Mouse (Mus musculus): ENCODE results near the gene Hinfp.
"Not testable (repeated sequence)": the region's sequence is repeated elsewhere in the genome, so short reads cannot be mapped to it uniquely, and the experiment has no call there.

The Hinfp gene

GRCm38 (mm10) chr9:44332918-44333638 lies 27.6 kb upstream of the Hinfp start:
- no peak for DNase-seq (ENCODE audit: low read depth, low spot score)

- no peak for DNase-seq (ENCODE audit: low read depth, low spot score)
These were observed 25.3 kb upstream of the Hinfp start for GRCm38 (mm10) chr9:44330736-44331135.

- no peak for DNase-seq (ENCODE audit: low read depth, low spot score)
These were observed 22.5 kb upstream of the Hinfp start for GRCm38 (mm10) chr9:44327926-44328325.

- DNase-seq (ENCODE audit: low read depth, low spot score), result no peak
These were observed 21.7 kb upstream of the Hinfp start for GRCm38 (mm10) chr9:44327064-44327711.

GRCm38 (mm10) chr9:44326371-44327063 lies 21.0 kb upstream of the Hinfp start:
- DNase-seq (ENCODE audit: low read depth, low spot score), result peak; percentile 97

- DNase-seq (ENCODE audit: low read depth, low spot score), result no peak
These were observed 20.4 kb upstream of the Hinfp start, which contains the start of gene Dpagt1 for GRCm38 (mm10) chr9:44325768-44326370. TSS of gene Dpagt1 (plus strand) at chr9:44326019.

GRCm38 (mm10) chr9:44325032-44325767 lies 19.7 kb upstream of the Hinfp start:
- not testable (repeated sequence) for DNase-seq (ENCODE audit: low read depth, low spot score)

GRCm38 (mm10) chr9:44324147-44324546 lies 18.7 kb upstream of the Hinfp start:
- DNase-seq (ENCODE audit: low read depth, low spot score), result no peak

GRCm38 (mm10) chr9:44323656-44324055 lies 18.2 kb upstream of the Hinfp start:
- not testable (repeated sequence) for DNase-seq (ENCODE audit: low read depth, low spot score)

- DNase-seq (ENCODE audit: low read depth, low spot score), result peak; percentile 78
These were observed 15.3 kb upstream of the Hinfp start for GRCm38 (mm10) chr9:44320799-44321133.

- DNase-seq (ENCODE audit: low read depth, low spot score), result peak; percentile 99
These were observed 14.7 kb upstream of the Hinfp start, which contains the start of gene C2cd2l for GRCm38 (mm10) chr9:44319887-44320798. TSS of gene C2cd2l (minus strand) at chr9:44320285.

GRCm38 (mm10) chr9:44319105-44319886 lies 13.8 kb upstream of the Hinfp start:
- DNase-seq (ENCODE audit: low read depth, low spot score), result peak; percentile 37

GRCm38 (mm10) chr9:44318826-44319095 lies 13.3 kb upstream of the Hinfp start:
- DNase-seq (ENCODE audit: low read depth, low spot score), result no peak

GRCm38 (mm10) chr9:44318076-44318825 lies 12.8 kb upstream of the Hinfp start:
- no peak for DNase-seq (ENCODE audit: low read depth, low spot score)

- DNase-seq (ENCODE audit: low read depth, low spot score), result no peak
These were observed 12.0 kb upstream of the Hinfp start for GRCm38 (mm10) chr9:44317452-44317851.

- DNase-seq (ENCODE audit: low read depth, low spot score), result no peak
These were observed 9.4 kb upstream of the Hinfp start for GRCm38 (mm10) chr9:44314910-44315309.

- DNase-seq (ENCODE audit: low read depth, low spot score), result no peak
These were observed 8.7 kb upstream of the Hinfp start for GRCm38 (mm10) chr9:44314257-44314547.

- DNase-seq (ENCODE audit: low read depth, low spot score), result peak; percentile 91
These were observed 8.2 kb upstream of the Hinfp start for GRCm38 (mm10) chr9:44313476-44314256.

Measured in brain, adult 2 months (tissue).